Mouse (Mus musculus) induced T-regulatory cell, adult 2 months (primary cell): ENCODE measurements around the gene Nrgn.

Experiments used
- DNase-seq: peaks from one replicate; pipeline ENCODE4 v3.0.0-alpha.2; 2012; ENCODE audit warnings: low read depth

The Nrgn gene

GRCm38 (mm10) chr9:37530031-37530887 is 22.4 kb downstream of the Nrgn start:
- peak; percentile 33 for DNase-seq

GRCm38 (mm10) chr9:37528225-37528970 is 24.3 kb downstream of the Nrgn start:
- no peak for DNase-seq

GRCm38 (mm10) chr9:37527396-37528224 is 25.1 kb downstream of the Nrgn start, which contains the start of gene Esam:
TSS of gene Esam (plus strand) at chr9:37528078.
- no peak for DNase-seq

DNA sequence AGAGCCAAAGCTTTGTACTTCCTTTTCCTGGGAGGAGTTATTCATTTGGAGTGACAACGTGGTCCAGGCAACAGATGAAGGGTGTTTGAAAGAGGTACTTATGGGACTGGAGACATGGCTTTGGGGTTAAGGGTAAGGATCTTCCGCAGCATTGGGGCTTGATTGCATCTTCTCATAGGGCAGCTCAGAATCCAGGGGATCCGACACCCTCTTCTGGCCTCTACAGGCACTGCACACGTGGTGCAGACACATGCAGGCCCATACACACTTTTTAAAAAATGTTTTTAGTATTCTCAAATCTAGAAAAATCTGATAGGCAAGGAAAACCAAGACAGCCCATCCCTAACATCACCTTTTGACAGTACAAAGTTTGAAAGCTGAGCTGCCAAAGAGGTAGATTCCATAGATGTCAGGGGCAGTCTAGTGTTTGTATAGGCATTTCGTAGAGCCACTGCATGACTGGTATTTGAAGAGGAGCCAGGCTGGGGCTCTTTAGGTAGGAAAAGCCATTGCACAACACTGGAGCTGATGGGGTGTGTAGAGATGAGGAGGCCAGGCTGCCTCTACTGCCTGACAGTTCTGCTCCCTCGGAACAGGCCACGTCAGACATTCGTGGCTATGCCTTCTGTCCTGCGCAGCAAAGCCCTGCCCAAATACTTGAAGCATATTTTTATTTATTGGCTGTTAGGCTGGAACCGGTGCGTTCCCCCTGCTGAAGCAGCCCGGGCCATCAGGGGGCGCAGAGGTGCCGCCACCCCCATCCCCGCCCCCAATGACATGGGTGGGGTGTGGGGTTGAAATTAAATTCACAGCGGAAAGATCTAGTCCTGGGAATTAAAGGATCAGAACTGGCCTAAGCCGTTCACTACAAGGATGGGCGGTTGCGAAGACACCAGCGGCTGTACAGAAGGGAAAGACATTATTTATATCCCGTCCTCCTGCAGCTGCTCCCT is 26.0 kb downstream of the Nrgn start:
- no peak for DNase-seq

- no peak for DNase-seq
These were observed 27.2 kb downstream of the Nrgn start for GRCm38 (mm10) chr9:37525461-37525860.

- DNase-seq, result no peak
These were observed 32.7 kb downstream of the Nrgn start for GRCm38 (mm10) chr9:37519995-37520394.

GRCm38 (mm10) chr9:37518991-37519390 is 33.7 kb downstream of the Nrgn start:
- DNase-seq, result no peak

DNA sequence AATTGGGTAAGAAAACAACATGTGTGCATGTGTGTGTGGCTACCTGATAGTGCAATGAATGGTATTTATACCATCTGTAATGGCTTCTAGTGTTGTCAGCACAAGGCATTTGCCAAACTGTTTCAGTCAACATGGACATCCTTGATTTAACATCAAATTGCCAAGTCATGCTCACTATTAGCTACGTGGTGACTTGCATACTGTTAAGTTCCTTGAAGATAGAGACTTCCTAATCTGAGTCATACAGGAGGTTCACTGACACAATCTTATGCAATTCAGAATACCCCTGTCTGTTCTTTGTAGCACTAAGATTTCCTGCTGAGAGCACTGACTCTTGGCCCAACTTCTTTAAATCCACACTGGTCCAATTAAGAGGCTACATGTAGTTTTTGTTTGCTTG is 35.2 kb downstream of the Nrgn start:
- DNase-seq, result no peak

- no peak for DNase-seq
These were observed 38.2 kb downstream of the Nrgn start for GRCm38 (mm10) chr9:37514456-37514855.

GRCm38 (mm10) chr9:37512097-37512496 is 40.6 kb downstream of the Nrgn start:
- DNase-seq, result no peak

GRCm38 (mm10) chr9:37506023-37506422 is 46.7 kb downstream of the Nrgn start:
- no peak for DNase-seq

GRCm38 (mm10) chr9:37504348-37504747 is 48.4 kb downstream of the Nrgn start:
- DNase-seq, result peak; percentile 60

DNA sequence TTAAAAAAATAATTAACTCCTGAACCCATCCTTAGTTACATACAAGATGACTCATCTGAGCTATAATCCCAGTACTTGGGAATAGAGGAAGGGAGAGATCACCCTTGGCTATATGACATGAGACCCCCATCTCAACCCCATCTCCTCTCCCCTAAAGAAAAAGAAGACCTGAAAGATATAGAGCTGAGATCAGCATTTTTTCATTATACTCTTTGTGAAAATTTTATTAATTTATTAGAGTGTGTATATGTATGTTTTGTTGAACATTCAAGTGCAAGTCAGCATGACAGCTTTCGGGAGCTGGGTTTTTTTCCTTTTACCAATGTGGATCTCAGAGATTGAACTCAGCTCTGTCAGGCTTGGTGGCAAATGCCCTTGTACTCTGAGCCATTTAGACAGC is 51.5 kb downstream of the Nrgn start:
- no peak for DNase-seq

DNA sequence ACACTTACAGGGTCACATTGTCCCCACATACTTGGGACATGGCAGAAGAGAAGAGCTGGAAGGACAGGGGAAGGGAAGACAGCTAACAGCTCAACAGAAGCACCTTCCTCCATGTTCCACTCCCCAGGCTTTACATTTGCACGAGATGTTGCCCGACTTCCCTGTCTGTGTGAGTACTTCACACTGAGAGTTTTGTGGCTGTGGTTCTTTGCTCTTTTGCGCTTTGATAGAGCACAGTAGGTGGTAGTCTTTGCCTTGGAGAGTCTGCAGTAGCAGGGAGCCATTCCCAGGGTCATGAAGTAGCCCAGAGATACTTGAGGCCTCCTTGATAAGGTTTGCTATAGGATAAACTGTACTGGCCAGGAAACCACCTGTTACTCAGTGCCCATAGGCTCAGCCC is 52.5 kb downstream of the Nrgn start:
- no peak for DNase-seq

DNA sequence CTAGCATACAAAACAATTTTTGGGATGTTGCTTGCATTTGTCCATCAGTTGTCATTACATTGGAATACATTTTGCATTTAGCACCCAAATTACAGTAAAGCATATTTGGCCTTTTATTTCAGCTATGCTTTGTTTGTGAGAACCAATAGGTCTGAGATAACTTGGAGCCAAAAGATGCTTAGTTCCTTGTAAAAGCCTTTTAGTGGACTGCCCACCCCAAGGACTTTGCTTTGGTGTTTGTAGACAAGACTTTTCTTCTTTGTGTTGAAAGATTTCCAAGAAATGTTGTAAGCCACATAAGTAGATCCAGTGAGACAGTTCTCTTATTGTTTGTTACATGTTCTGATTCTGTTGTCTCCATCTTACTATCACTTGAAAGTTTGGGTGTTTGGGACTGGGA is 56.4 kb downstream of the Nrgn start:
- DNase-seq, result no peak

- DNase-seq, result no peak
These were observed 56.9 kb downstream of the Nrgn start for GRCm38 (mm10) chr9:37495761-37496160.
